Mouse (Mus musculus): Measurements from ENCODE around the gene Oas3. TPM values are rescaled to one million over a fixed set of nuclear protein-coding genes. Genes with fewer than 3 reads are reported as not detected.

The Oas3 gene
- total RNA-seq, 2 experiments from 2014 or later = 0.33 to 0.37 TPM

DNA sequence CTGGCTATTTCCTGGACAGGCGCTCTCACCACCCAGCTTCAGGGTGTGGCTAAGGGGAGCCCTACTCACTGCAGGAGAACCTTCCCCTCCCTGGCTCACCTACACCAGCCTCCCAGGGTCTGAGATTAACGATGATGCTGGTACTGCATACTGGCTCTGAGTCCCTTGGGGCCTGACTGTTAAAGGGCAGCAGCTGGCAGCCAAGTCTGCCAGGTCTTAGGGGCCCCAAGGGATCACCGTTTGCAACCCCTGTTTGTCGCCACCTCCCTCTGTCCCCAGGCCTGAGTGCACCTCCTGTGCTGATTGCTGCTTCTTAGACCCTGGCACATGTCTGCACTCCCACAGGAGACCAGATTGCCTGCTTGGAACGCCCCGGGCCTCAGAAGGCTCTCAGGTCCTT, 73.0 kb downstream of the Oas3 start:
- no peak for DNase-seq (ENCODE audit: low spot score in 2 of 2)

DNA sequence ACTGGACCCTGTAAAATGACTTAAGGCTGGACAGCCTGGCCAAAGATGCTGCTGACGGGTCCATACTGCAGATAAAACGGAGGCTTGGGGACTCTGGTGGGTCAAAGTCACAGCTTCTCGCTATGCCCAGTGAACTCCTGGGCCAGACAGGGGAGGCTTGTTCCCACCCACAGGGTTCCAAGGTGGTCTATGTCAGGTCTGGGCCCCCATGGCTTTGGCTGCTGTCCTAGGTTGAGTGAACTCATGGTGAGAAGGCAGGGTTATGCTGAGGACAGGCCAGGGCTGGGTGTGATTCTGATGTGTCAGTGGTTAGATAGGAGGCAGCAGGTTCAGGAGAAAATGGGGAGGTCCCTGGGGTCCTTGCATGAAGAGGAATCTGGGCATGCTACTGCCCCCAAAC, 73.8 kb downstream of the Oas3 start:
- no peak for DNase-seq (ENCODE audit: low spot score in 2 of 2)

Other genes starting within 250 kb of the Oas3 start
- gene Tpcn1, start 189.0 kb downstream of the Oas3 start, total RNA-seq (2021) = 10 to 100 TPM; 44.1 to 47.4 TPM
- gene Iqcd, start 188.6 kb downstream of the Oas3 start, total RNA-seq (2021) = 1 to 10 TPM in 1 of 2 experiments, under 1 TPM in 1; 0.91 to 1.2 TPM
- gene Rita1, start 165.1 kb downstream of the Oas3 start, total RNA-seq (2021) = 10 to 100 TPM; 24.1 to 27.3 TPM
- 10 to 100 TPM; 45.0 to 45.1 TPM for gene Ddx54, start 164.9 kb downstream of the Oas3 start, total RNA-seq (2021)
- gene Cfap73, start 143.4 kb downstream of the Oas3 start, total RNA-seq (2021) = under 1 TPM; 0.76 to 0.80 TPM
- 100 to 1,000 TPM in 1 of 2 experiments, 10 to 100 TPM in 1; 77.2 to 112 TPM for gene Rasal1, start 128.8 kb downstream of the Oas3 start, total RNA-seq (2021)
- gene Dtx1, start 65.7 kb downstream of the Oas3 start, total RNA-seq (2021) = 10 to 100 TPM; 87.6 to 93.3 TPM
- under 1 TPM in 1 of 2 experiments, not detected in 1; 0.18 TPM for gene Oas2, start 27.8 kb downstream of the Oas3 start, total RNA-seq (2021)
- gene Oas1e, start 17.9 kb upstream of the Oas3 start, total RNA-seq (2021) = not detected
- gene Oas1c, start 34.9 kb upstream of the Oas3 start, total RNA-seq (2021) = 1 to 10 TPM in 1 of 2 experiments, under 1 TPM in 1; 0.47 to 1.0 TPM
- gene Oas1f, start 69.7 kb upstream of the Oas3 start, total RNA-seq (2021) = not detected
- gene Oas1h, start 83.8 kb upstream of the Oas3 start, total RNA-seq (2021) = not detected
- gene Oas1g, start 110.0 kb upstream of the Oas3 start, total RNA-seq (2021) = not detected
- under 1 TPM in 1 of 2 experiments, not detected in 1; 0.25 TPM for gene Oas1a, start 129.9 kb upstream of the Oas3 start, total RNA-seq (2021)
- under 1 TPM in 1 of 2 experiments, not detected in 1; 0.16 TPM for gene Oas1d, start 136.9 kb upstream of the Oas3 start, total RNA-seq (2021)
- gene Rph3a, start 232.4 kb upstream of the Oas3 start, total RNA-seq (2021) = 100 to 1,000 TPM; 139 to 148 TPM

All from layer of hippocampus, postnatal 10 days (tissue).